Mouse (Mus musculus) kidney, postnatal 0 days (tissue): ENCODE data around the gene Eif6. TPM values are rescaled to one million over a fixed set of nuclear protein-coding genes. Genes with fewer than 3 reads are reported as not detected.

ENCODE experiments used
- ATAC-seq: fragments of 200-750 bp; cut with Nextera tagmentation; replicated peaks from 2 replicates; pipeline ENCODE4 v1.8.0; 2017; ENCODE audit warnings: low read depth, moderate number of reproducible peaks, moderate TSS enrichment, moderate library complexity; ENCODE audit not compliant: low FRiP score
- DNase-seq: peaks from one replicate; pipeline ENCODE4 v3.0.0-alpha.2; 2016; ENCODE audit warnings: low spot score
- H3K27ac ChIP-seq: fragments of 300-500 bp; sonication (generic); 2 replicates; pipeline ENCODE4 v1.5.1; 2014; ENCODE audit warnings: mild to moderate bottlenecking
- H3K27me3 ChIP-seq: fragments of 300-500 bp; sonication (generic); 2 replicates; pipeline ENCODE4 v1.6.1; 2014; ENCODE audit warnings: low read length, mixed read lengths; ENCODE audit not compliant: insufficient read depth
- H3K36me3 ChIP-seq: fragments of 300-500 bp; sonication (generic); 2 replicates; pipeline ENCODE4 v1.6.1; 2014; ENCODE audit warnings: low read length, mixed read lengths; ENCODE audit not compliant: insufficient read depth
- H3K4me1 ChIP-seq: fragments of 300-500 bp; sonication (generic); replicated peaks from 2 replicates; pipeline ENCODE4 v1.6.1; 2014; ENCODE audit warnings: antibody characterized with exemption, low read length, mixed read lengths; ENCODE audit not compliant: insufficient read depth
- H3K4me2 ChIP-seq: fragments of 300-500 bp; sonication (generic); 2 replicates; pipeline ENCODE4 v1.6.1; 2014; ENCODE audit warnings: mild to moderate bottlenecking, low read length, moderate library complexity, mixed read lengths
- H3K4me3 ChIP-seq: fragments of 300-500 bp; sonication (generic); replicated peaks from 2 replicates; pipeline ENCODE4 v1.5.1; 2014; ENCODE audit warnings: low read depth, low read length
- H3K9ac ChIP-seq: fragments of 300-500 bp; sonication (generic); 2 replicates; pipeline ENCODE4 v1.6.1; 2014; ENCODE audit warnings: low read depth, low read length
- H3K9me3 ChIP-seq: fragments of 300-500 bp; sonication (generic); replicated peaks from 2 replicates; pipeline ENCODE4 v1.6.1; 2016; ENCODE audit warnings: low read length, inconsistent platforms, mixed read lengths
- CTCF ChIP-seq: IDR thresholded peaks from 2 replicates; pipeline ENCODE4 v1.5.1; 2016; ENCODE audit warnings: antibody characterized with exemption, low read depth, mild to moderate bottlenecking, moderate library complexity
- WGBS: fragments of 180-500 bp; shearing (Covaris S2); extraction: QIAGEN DNeasy Blood & Tissue Kit; methylation state at CpG from one replicate; pipeline ENCODE4 v1.1.7; 2014; 5-methylcytosine and 5-hydroxymethylcytosine counted together
- polyA plus RNA-seq: library from polyadenylated mRNA; unstranded; fragments of >200 nt; fragmentation: Nextera tagmentation; extraction: Ambion mirVana; gene quantifications from 2 replicates; pipeline ENCODE4 v1.2.1, GENCODE M21; 2015

Gene Eif6
- polyA plus RNA-seq, 1 experiment from 2014 or later, result 207 TPM

GRCm38 (mm10) chr2:155831302-155831701 lies 4.6 kb upstream of the Eif6 start:
- TF ChIP-seq CTCF, result peak; percentile 64
- no peak overlapping the region for H3K27ac ChIP-seq
- ATAC-seq (no peak), DNase-seq (peak; percentile 57)
- no peaks in the 10 kb centered on the region for H3K9me3 ChIP-seq
- no peak overlapping the region for H3K9ac ChIP-seq
- no peak overlapping the region for H3K4me2 ChIP-seq
- peaks cover 6% of the 10 kb centered on the region; the same call in 1 of the 2 replicates for H3K4me1 ChIP-seq
- no peaks in the 10 kb centered on the region for H3K27me3 ChIP-seq
- H3K36me3 ChIP-seq, result no peaks in the 10 kb centered on the region
- no peak overlapping the region for H3K4me3 ChIP-seq
- 62% methylated on average over 9 of the region's 9 CpGs for WGBS

DNA sequence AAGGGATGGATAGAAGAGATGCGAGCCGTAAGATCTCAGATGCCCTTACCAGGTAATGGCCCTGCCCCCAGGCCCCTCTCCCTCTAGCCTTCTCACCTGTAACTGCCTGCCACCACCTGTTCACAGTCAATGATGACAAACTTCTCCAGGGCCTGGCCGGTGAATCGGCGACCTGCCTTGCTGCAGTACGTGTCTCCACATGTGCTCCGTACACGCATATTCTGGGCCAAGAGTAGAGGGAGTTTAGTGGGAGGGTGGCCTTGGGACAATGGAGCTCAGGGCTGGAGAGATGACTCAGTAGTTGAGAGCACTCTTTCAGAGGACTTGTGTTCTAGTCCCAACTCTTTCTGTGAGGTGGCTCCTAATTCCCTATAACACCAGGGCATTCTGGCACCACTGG lies 4.1 kb upstream of the Eif6 start:
- ATAC-seq, result no peak
- Histone ChIP-seq H3K4me1 (peaks cover 6% of the 10 kb centered on the region; the same call in 1 of the 2 replicates), H3K9ac (no peak overlapping the region), H3K4me2 (no peak overlapping the region), H3K4me3 (no peak overlapping the region), H3K9me3 (no peaks in the 10 kb centered on the region), H3K27me3 (no peaks in the 10 kb centered on the region), H3K36me3 (no peaks in the 10 kb centered on the region), H3K27ac (no peak overlapping the region)
- TF ChIP-seq CTCF, result no peak
- 90% methylated on average over 8 of the region's 8 CpGs for WGBS
- DNase-seq, result no peak

DNA sequence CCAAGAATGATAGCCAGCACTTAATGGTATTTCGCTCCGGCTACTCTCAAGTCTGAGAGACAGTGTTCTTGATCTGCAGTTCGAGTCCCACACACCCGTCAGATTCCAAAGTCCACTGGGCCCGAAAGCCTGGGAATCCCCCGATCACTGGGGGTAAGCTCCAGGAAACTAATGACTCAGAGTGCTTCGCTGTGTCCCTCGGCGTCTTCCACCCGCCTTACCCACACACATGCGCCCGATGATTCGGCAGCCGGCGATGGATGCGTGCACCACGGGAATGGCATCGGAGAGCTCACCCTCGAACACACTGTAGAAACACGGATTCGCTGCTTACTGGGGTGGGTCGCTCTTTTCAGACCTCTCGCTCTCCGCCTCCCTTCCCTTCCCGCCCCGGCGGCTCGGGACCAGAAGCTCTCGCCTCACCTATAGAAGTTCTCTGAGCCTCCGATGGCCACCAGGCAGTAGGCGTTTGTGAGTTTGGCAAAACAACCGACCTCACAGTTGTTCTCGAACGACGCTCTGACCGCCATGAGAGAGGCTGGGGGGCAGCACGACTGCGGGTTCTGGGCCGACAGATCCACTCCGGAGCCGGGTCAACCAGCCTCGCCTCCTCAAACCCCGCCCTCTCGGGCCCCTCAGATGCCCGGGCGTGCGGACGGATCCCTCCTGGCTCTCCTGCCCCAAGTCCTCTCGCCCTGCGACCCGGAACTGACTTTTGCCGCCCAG lies 658 bp downstream of the Eif6 start:
- peaks cover 12% of the 10 kb centered on the region for H3K36me3 ChIP-seq
- peaks cover 6% of the 10 kb centered on the region; the same call in 1 of the 2 replicates for H3K4me1 ChIP-seq
- under 1% methylated on average over 52 of the region's 52 CpGs for WGBS
- ATAC-seq (peak; percentile 23; the same call in 1 of the 2 replicates), DNase-seq (peak; percentile 26)
- H3K27me3 ChIP-seq, result no peaks in the 10 kb centered on the region
- peak overlapping the region; percentile 72 for H3K4me3 ChIP-seq
- H3K4me2 ChIP-seq, result peak overlapping the region; percentile 74
- H3K9me3 ChIP-seq, result no peaks in the 10 kb centered on the region
- no peak for TF ChIP-seq CTCF
- H3K27ac ChIP-seq, result peak overlapping the region; percentile 95
- H3K9ac ChIP-seq, result peak overlapping the region; percentile 79

GRCm38 (mm10) chr2:155823722-155824121 lies 3.0 kb downstream of the Eif6 start:
- TF ChIP-seq CTCF, result no peak
- ATAC-seq, result no peak
- H3K27me3 ChIP-seq, result no peaks in the 10 kb centered on the region
- peaks cover 6% of the 10 kb centered on the region; the same call in 1 of the 2 replicates for H3K4me1 ChIP-seq
- H3K9ac ChIP-seq, result no peak overlapping the region
- H3K9me3 ChIP-seq, result no peaks in the 10 kb centered on the region
- H3K4me3 ChIP-seq, result no peak overlapping the region
- H3K36me3 ChIP-seq, result peaks cover 22% of the 10 kb centered on the region
- H3K27ac ChIP-seq, result no peak overlapping the region
- WGBS, result 94% methylated on average over 8 of the region's 8 CpGs
- no peak for DNase-seq
- no peak overlapping the region for H3K4me2 ChIP-seq

GRCm38 (mm10) chr2:155820779-155821178 lies 5.9 kb downstream of the Eif6 start:
- H3K9ac ChIP-seq, result no peak overlapping the region
- H3K9me3 ChIP-seq, result no peaks in the 10 kb centered on the region
- TF ChIP-seq CTCF, result no peak
- peak overlapping the region; percentile 84; the same call in 1 of the 2 replicates for H3K27ac ChIP-seq
- WGBS, result 84% methylated on average over 5 of the region's 5 CpGs
- H3K36me3 ChIP-seq, result peaks cover 22% of the 10 kb centered on the region
- peaks cover 3% of the 10 kb centered on the region; the same call in 1 of the 2 replicates for H3K4me1 ChIP-seq
- no peak overlapping the region for H3K4me2 ChIP-seq
- H3K27me3 ChIP-seq, result no peaks in the 10 kb centered on the region
- no peak overlapping the region for H3K4me3 ChIP-seq
- ATAC-seq (no peak), DNase-seq (no peak)

- Histone ChIP-seq H3K27ac (peak overlapping the region; percentile 84), H3K36me3 (peaks cover 22% of the 10 kb centered on the region), H3K4me2 (peak overlapping the region; percentile 96), H3K27me3 (no peaks in the 10 kb centered on the region), H3K4me1 (peaks cover 3% of the 10 kb centered on the region; the same call in 1 of the 2 replicates), H3K4me3 (peak overlapping the region; percentile 76), H3K9ac (0 out of 2 replicates have a peak overlapping the region, but pooled peaks have one; percentile 36), H3K9me3 (no peaks in the 10 kb centered on the region)
- DNase-seq (peak; percentile 33), ATAC-seq (peak; percentile 79)
- WGBS, result 49% methylated on average over 6 of the region's 6 CpGs
- TF ChIP-seq CTCF, result no peak
Measured at GRCm38 (mm10) chr2:155819449-155820251, 7.1 kb downstream of the Eif6 start.
